14 mouse cellular contexts compared by ENCODE assay signal in the genomic region with DNA sequence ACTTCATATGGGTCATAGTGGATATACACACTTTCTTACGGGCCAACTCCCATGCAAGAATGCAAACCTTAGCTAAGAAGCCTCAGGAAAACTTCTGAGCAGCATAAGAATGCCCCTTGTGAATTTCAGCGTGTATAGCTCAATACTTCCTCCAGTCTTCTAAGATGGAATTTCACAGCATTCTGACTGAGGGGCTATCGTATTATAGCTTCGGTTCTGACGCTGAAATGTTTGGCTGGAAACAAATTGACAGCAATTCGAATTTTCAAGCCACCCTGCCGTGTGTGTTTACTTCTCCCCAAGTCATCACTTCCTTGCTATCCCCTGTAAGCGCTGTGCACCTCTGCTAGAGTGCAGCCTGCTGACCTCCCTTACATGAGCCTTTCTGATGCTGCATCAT. TPM values are rescaled to one million over a fixed set of nuclear protein-coding genes. Genes with fewer than 3 reads are reported as not detected.
DNase-seq lines count a peak whose midpoint lies in the region; ATAC-seq lines count a peak whose summit lies in the region.
"Had no signal": no experiment of that assay in that cellular context is flagged by ENCODE, and none has a peak within 500 bp of the region (broad histone marks: within the 10 kb centered on the region; RNA-seq: fewer than 3 reads in every experiment).

No protein-coding gene starts in this region.

- no peaks in the 10 kb centered on the region for H3K9me3 ChIP-seq in kidney, embryonic 15.5 days (replicated peaks)
- no peaks in the 10 kb centered on the region for H3K9me3 ChIP-seq in embryonic facial prominence, embryonic 11.5 days (replicated peaks; ENCODE audit: control insufficient read depth, low read length)
- H3K9me3 ChIP-seq in embryonic facial prominence, embryonic 15.5 days (replicated peaks) = no peaks in the 10 kb centered on the region
- H3K9me3 ChIP-seq in limb, embryonic 15.5 days = no peaks in the 10 kb centered on the region
- H3K9me3 ChIP-seq: liver, embryonic 15.5 days had no signal

- peaks cover 24% of the 10 kb centered on the region for H3K27me3 ChIP-seq in kidney, embryonic 15.5 days
- peaks cover 21% of the 10 kb centered on the region for H3K27me3 ChIP-seq in embryonic facial prominence, embryonic 11.5 days (ENCODE audit: control insufficient read depth, insufficient read depth, low read length)
- peaks cover 29% of the 10 kb centered on the region for H3K27me3 ChIP-seq in embryonic facial prominence, embryonic 15.5 days
- peaks cover 11% of the 10 kb centered on the region; the same call in 1 of the 2 replicates for H3K27me3 ChIP-seq in limb, embryonic 15.5 days

- peak overlapping the region; percentile 61 for H3K4me3 ChIP-seq in kidney, embryonic 15.5 days (replicated peaks)
- no peak overlapping the region for H3K4me3 ChIP-seq in embryonic facial prominence, embryonic 11.5 days (ENCODE audit: low read depth, low read length)
- H3K4me3 ChIP-seq in embryonic facial prominence, embryonic 15.5 days (replicated peaks) = peak overlapping the region; percentile 53
- H3K4me3 ChIP-seq in limb, embryonic 15.5 days = peak overlapping the region; percentile 46
- H3K4me3 ChIP-seq: liver, embryonic 15.5 days had no signal

- intact Hi-C loops in left cerebral cortex, postnatal 25 days (cut with DNase I) = no loop called here

- no peaks in the 10 kb centered on the region for H3K36me3 ChIP-seq in kidney, embryonic 15.5 days
- H3K36me3 ChIP-seq in embryonic facial prominence, embryonic 11.5 days (replicated peaks; ENCODE audit: control insufficient read depth, insufficient read depth, low read depth, low read length) = no peaks in the 10 kb centered on the region
- H3K36me3 ChIP-seq in embryonic facial prominence, embryonic 15.5 days = no peaks in the 10 kb centered on the region
- H3K36me3 ChIP-seq in limb, embryonic 15.5 days = no peaks in the 10 kb centered on the region
- H3K36me3 ChIP-seq: liver, embryonic 15.5 days had no signal

- no peak overlapping the region for H3K27ac ChIP-seq in kidney, embryonic 15.5 days
- H3K27ac ChIP-seq in embryonic facial prominence, embryonic 11.5 days (replicated peaks; ENCODE audit: low read depth, low read length) = no peak overlapping the region
- H3K27ac ChIP-seq in embryonic facial prominence, embryonic 15.5 days (replicated peaks) = no peak overlapping the region
- no peak overlapping the region for H3K27ac ChIP-seq in limb, embryonic 15.5 days
- H3K27ac ChIP-seq: liver, embryonic 15.5 days; macrophage had no signal

- H3K4me2 ChIP-seq in kidney, embryonic 15.5 days = peak overlapping the region; percentile 98
- H3K4me2 ChIP-seq in embryonic facial prominence, embryonic 11.5 days (ENCODE audit: low read depth, low read length) = peak overlapping the region; percentile 93
- peak overlapping the region; percentile 96 for H3K4me2 ChIP-seq in embryonic facial prominence, embryonic 15.5 days (replicated peaks)
- peak overlapping the region; percentile 90; the same call in 1 of the 2 replicates for H3K4me2 ChIP-seq in limb, embryonic 15.5 days
- H3K4me2 ChIP-seq: liver, embryonic 15.5 days had no signal

- no peak for ATAC-seq in kidney, embryonic 15.5 days (replicated peaks; ENCODE audit: low FRiP score)
- no peak for ATAC-seq in embryonic facial prominence, embryonic 11.5 days (replicated peaks; ENCODE audit: insufficient number of reproducible peaks, low FRiP score, low TSS enrichment, low read depth)
- no peak for ATAC-seq in embryonic facial prominence, embryonic 15.5 days (ENCODE audit: insufficient number of reproducible peaks, low FRiP score, low TSS enrichment, low read depth)
- no peak for ATAC-seq in limb, embryonic 15.5 days (ENCODE audit: insufficient number of reproducible peaks, low FRiP score, low TSS enrichment, low read depth)
- ATAC-seq in activated CD4-positive, CD25-positive, alpha-beta regulatory T cell, adult 4 months = no peak

- WGBS in kidney, embryonic 15.5 days = 23% methylated on average over 8 of the region's 8 CpGs
- WGBS in embryonic facial prominence, embryonic 11.5 days = 17% methylated on average over 8 of the region's 8 CpGs
- WGBS in embryonic facial prominence, embryonic 15.5 days = 21% methylated on average over 8 of the region's 8 CpGs
- WGBS in limb, embryonic 15.5 days = 25% methylated on average over 8 of the region's 8 CpGs

- DNase-seq in kidney, adult 8-10 months = no peak
- no peak for DNase-seq in embryonic facial prominence, embryonic 11.5 days (ENCODE audit: low spot score)
- no peak for DNase-seq in left cerebral cortex, postnatal 25 days (ENCODE audit: low spot score in 2 of 2)
- DNase-seq: cerebellum, adult 11 months; heart, postnatal 10 days; kidney, adult 18-20 months; midbrain, embryonic 14.5 days had no signal

- peaks cover 25% of the 10 kb centered on the region for H3K4me1 ChIP-seq in kidney, embryonic 15.5 days
- no peaks in the 10 kb centered on the region; the same call in 1 of the 2 replicates for H3K4me1 ChIP-seq in embryonic facial prominence, embryonic 11.5 days (ENCODE audit: control insufficient read depth, insufficient read depth, low read length)
- H3K4me1 ChIP-seq in embryonic facial prominence, embryonic 15.5 days = peaks cover 20% of the 10 kb centered on the region
- peaks cover 15% of the 10 kb centered on the region for H3K4me1 ChIP-seq in limb, embryonic 15.5 days

- H3K9ac ChIP-seq in kidney, embryonic 15.5 days = no peak overlapping the region
- no peak overlapping the region for H3K9ac ChIP-seq in embryonic facial prominence, embryonic 11.5 days (replicated peaks; ENCODE audit: low read length)
- H3K9ac ChIP-seq in embryonic facial prominence, embryonic 15.5 days = no peak overlapping the region
- no peak overlapping the region for H3K9ac ChIP-seq in limb, embryonic 15.5 days
- H3K9ac ChIP-seq: liver, embryonic 15.5 days had no signal

RNA-seq across cellular contexts. Expression of a gene that starts 1.3 kb away (rescaled TPM):
- 21.4 and 26.1 TPM in 2 replicates for polyA plus RNA-seq in kidney, embryonic 15.5 days (2015; fragmentation: Nextera tagmentation; extraction: Ambion mirVana)
- 16.4 and 17.2 TPM in 2 replicates for polyA plus RNA-seq in embryonic facial prominence, embryonic 11.5 days (2014; fragmentation: Nextera tagmentation; extraction: Ambion mirVana)
- polyA plus RNA-seq in embryonic facial prominence, embryonic 15.5 days (2015; fragmentation: Nextera tagmentation; extraction: Ambion mirVana) = 29.5 and 29.8 TPM in 2 replicates
- 18.2 and 19.2 TPM in 2 replicates for polyA plus RNA-seq in limb, embryonic 15.5 days (2015; fragmentation: Nextera tagmentation; extraction: Ambion mirVana)
- not detected for polyA plus RNA-seq in activated CD4-positive, CD25-positive, alpha-beta regulatory T cell, adult 4 months (2017; shearing (Covaris generic))
- total RNA-seq in left cerebral cortex, postnatal 25 days (2021) = 1 to 10 TPM; 8.2 to 8.8 TPM
- total RNA-seq: neutrophil, adult 5-6 weeks had no signal
- polyA plus RNA-seq: macrophage had no signal

Comparison
In these comparisons a context has a peak if more than half of its experiments do, and no peak if none do; other contexts are left out.
1. RNA of a gene that starts 1.3 kb away (polyA plus RNA-seq): 29.5 to 29.8 TPM in embryonic facial prominence, embryonic 15.5 days, 21.4 to 26.1 TPM in kidney, embryonic 15.5 days, 18.2 to 19.2 TPM in limb, embryonic 15.5 days and 16.4 to 17.2 TPM in embryonic facial prominence, embryonic 11.5 days; not detected in activated CD4-positive, CD25-positive, alpha-beta regulatory T cell, adult 4 months; every median in the first group is over 10 times any median in the second.
2. Peak in every context shown above with its lines, with median percentiles within 50 percentile points of each other: H3K4me2 ChIP-seq.